Mouse (Mus musculus) ES-Bruce4 (cell line): ENCODE measurements around the gene Draxin. TPM values are rescaled to one million over a fixed set of nuclear protein-coding genes. Genes with fewer than 3 reads are reported as not detected.
"Not testable (repeated sequence)": the region's sequence is repeated elsewhere in the genome, so short reads cannot be mapped to it uniquely, and the experiment has no call there.

ENCODE experiments used
- H3K27ac ChIP-seq: 2 replicates; pipeline ENCODE4 v1.5.1; 2012; ENCODE audit warnings: low read length, inconsistent platforms; ENCODE audit not compliant: insufficient read depth
- H3K27me3 ChIP-seq: 2 replicates; pipeline ENCODE4 v1.6.1; 2012; ENCODE audit warnings: mild to moderate bottlenecking, low read length, inconsistent platforms; ENCODE audit not compliant: control insufficient read depth, poor library complexity, insufficient read depth, severe bottlenecking
- H3K36me3 ChIP-seq: 2 replicates; pipeline ENCODE4 v1.6.1; 2012; ENCODE audit warnings: inconsistent platforms, mild to moderate bottlenecking, low read length, moderate library complexity; ENCODE audit not compliant: control insufficient read depth, poor library complexity, insufficient read depth, severe bottlenecking
- H3K4me1 ChIP-seq: one replicate; pipeline ENCODE4 v1.8.1; 2011; ENCODE audit warnings: low read length; ENCODE audit not compliant: control insufficient read depth, insufficient read depth
- H3K4me3 ChIP-seq: 2 replicates; pipeline ENCODE4 v1.5.1; 2011; ENCODE audit warnings: low read depth, mild to moderate bottlenecking, low read length
- H3K9ac ChIP-seq: 2 replicates; pipeline ENCODE4 v1.6.1; 2012; ENCODE audit warnings: low read depth, mild to moderate bottlenecking, inconsistent platforms; ENCODE audit not compliant: poor library complexity, severe bottlenecking
- H3K9me3 ChIP-seq: replicated peaks from 2 replicates; pipeline ENCODE4 v1.6.1; 2012; ENCODE audit warnings: mild to moderate bottlenecking, low read length, inconsistent platforms; ENCODE audit not compliant: control insufficient read depth, poor library complexity, insufficient read depth, severe bottlenecking
- CTCF ChIP-seq: IDR thresholded peaks from one replicate; pipeline ENCODE4 v1.8.1; 2011; ENCODE audit warnings: low read depth, low read length
- EP300 ChIP-seq: IDR thresholded peaks from 2 replicates; pipeline ENCODE4 v1.6.1; 2011; ENCODE audit warnings: low read depth, low read length; ENCODE audit not compliant: insufficient read depth
- POLR2A ChIP-seq: IDR thresholded peaks from one replicate; pipeline ENCODE4 v1.8.1; 2011; ENCODE audit warnings: low read length; ENCODE audit not compliant: insufficient read depth
- polyA plus RNA-seq: library from polyadenylated mRNA; stranded (reverse); fragments of >200 nt; gene quantifications from 2 replicates; pipeline ENCODE4 v1.2.4, GENCODE M21; 2011; ENCODE audit warnings: low read depth; ENCODE audit not compliant: missing spikeins, insufficient read depth, insufficient read length

The Draxin gene
- polyA plus RNA-seq, result 0.17 and 0.22 TPM in 2 replicates

GRCm38 (mm10) chr4:148130561-148131413 lies at the start of gene Draxin:
Gene Draxin (minus strand): TSS chr4:148130698.
- H3K4me1 ChIP-seq, result no peaks in the 10 kb centered on the region
- no peaks in the 10 kb centered on the region for H3K9me3 ChIP-seq
- H3K4me3 ChIP-seq, result peak within 1 kb of the TSS; percentile 32
- H3K27me3 ChIP-seq, result no peaks in the 10 kb centered on the region
- no peak within 1 kb of the TSS for H3K27ac ChIP-seq
- H3K9ac ChIP-seq, result peak within 1 kb of the TSS; percentile 52
- H3K36me3 ChIP-seq, result no peaks in the 10 kb centered on the region
- TF ChIP-seq POLR2A (no peak), CTCF (no peak), EP300 (no peak)

GRCm38 (mm10) chr4:148177716-148178115 lies 47.2 kb upstream of the Draxin start:
- H3K27me3 ChIP-seq, result no peaks in the 10 kb centered on the region
- H3K36me3 ChIP-seq, result no peaks in the 10 kb centered on the region
- no peaks in the 10 kb centered on the region for H3K4me1 ChIP-seq
- no peak overlapping the region for H3K9ac ChIP-seq
- no peak overlapping the region for H3K4me3 ChIP-seq
- TF ChIP-seq CTCF (no peak), EP300 (no peak), POLR2A (no peak)
- no peak overlapping the region for H3K27ac ChIP-seq
- no peaks in the 10 kb centered on the region for H3K9me3 ChIP-seq

- not testable (repeated sequence) for H3K27ac ChIP-seq, H3K4me3 ChIP-seq, H3K9ac ChIP-seq, H3K4me1 ChIP-seq, H3K27me3 ChIP-seq, H3K9me3 ChIP-seq, H3K36me3 ChIP-seq
These were observed 46.1 kb upstream of the Draxin start for GRCm38 (mm10) chr4:148176603-148177002.

- Histone ChIP-seq H3K9ac (no peak overlapping the region), H3K4me3 (no peak overlapping the region), H3K9me3 (no peaks in the 10 kb centered on the region), H3K27ac (no peak overlapping the region), H3K4me1 (no peaks in the 10 kb centered on the region), H3K36me3 (no peaks in the 10 kb centered on the region), H3K27me3 (no peaks in the 10 kb centered on the region)
- TF ChIP-seq CTCF (no peak), EP300 (no peak), POLR2A (no peak)
These were observed 44.0 kb upstream of the Draxin start for GRCm38 (mm10) chr4:148174495-148174862.

- Histone ChIP-seq H3K9me3 (no peaks in the 10 kb centered on the region), H3K27ac (no peak overlapping the region), H3K27me3 (no peaks in the 10 kb centered on the region), H3K9ac (no peak overlapping the region), H3K4me3 (peak overlapping the region; percentile 11), H3K4me1 (no peaks in the 10 kb centered on the region), H3K36me3 (no peaks in the 10 kb centered on the region)
- no peak for TF ChIP-seq POLR2A
- no peak for TF ChIP-seq EP300
- no peak for TF ChIP-seq CTCF
These were observed 43.5 kb upstream of the Draxin start for GRCm38 (mm10) chr4:148173811-148174494.

GRCm38 (mm10) chr4:148171261-148171660 lies 40.8 kb upstream of the Draxin start:
- no peaks in the 10 kb centered on the region for H3K4me1 ChIP-seq
- H3K9me3 ChIP-seq, result no peaks in the 10 kb centered on the region

More at GRCm38 (mm10) chr4:148171261-148171660, 40.8 kb upstream of the Draxin start:
- TF ChIP-seq EP300 (no peak), CTCF (no peak), POLR2A (no peak)
- H3K9ac ChIP-seq, result no peak overlapping the region
- H3K27me3 ChIP-seq, result no peaks in the 10 kb centered on the region
- no peak overlapping the region for H3K27ac ChIP-seq
- H3K36me3 ChIP-seq, result no peaks in the 10 kb centered on the region
- H3K4me3 ChIP-seq, result no peak overlapping the region
